Mouse (Mus musculus) lung, embryonic 14.5 days (tissue): Measurements from ENCODE around the gene Btbd3. TPM values are rescaled to one million over a fixed set of nuclear protein-coding genes. Genes with fewer than 3 reads are reported as not detected.

Experiments used
- ATAC-seq: fragments of 200-750 bp; cut with Nextera tagmentation; 2 replicates; pipeline ENCODE4 v1.8.0; 2017; ENCODE audit warnings: mild to moderate bottlenecking, moderate TSS enrichment, moderate library complexity; ENCODE audit not compliant: insufficient read depth
- DNase-seq: peaks from one replicate; pipeline ENCODE4 v3.0.0-alpha.2; 2015
- H3K27ac ChIP-seq: fragments of 300-500 bp; sonication (generic); 2 replicates; pipeline ENCODE4 v1.5.1; 2014; ENCODE audit warnings: low read depth, mild to moderate bottlenecking, moderate library complexity
- H3K27me3 ChIP-seq: fragments of 300-500 bp; sonication (generic); 2 replicates; pipeline ENCODE4 v1.6.1; 2014; ENCODE audit warnings: low read length, control low read depth; ENCODE audit not compliant: insufficient read depth
- H3K36me3 ChIP-seq: fragments of 300-500 bp; sonication (generic); 2 replicates; pipeline ENCODE4 v1.6.1; 2014; ENCODE audit warnings: control low read depth; ENCODE audit not compliant: insufficient read depth
- H3K4me1 ChIP-seq: fragments of 300-500 bp; sonication (generic); 2 replicates; pipeline ENCODE4 v1.6.1; 2014; ENCODE audit warnings: antibody characterized with exemption, control low read depth; ENCODE audit not compliant: insufficient read depth
- H3K4me2 ChIP-seq: fragments of 300-500 bp; sonication (generic); 2 replicates; pipeline ENCODE4 v1.6.1; 2014; ENCODE audit warnings: mild to moderate bottlenecking
- H3K4me3 ChIP-seq: fragments of 300-500 bp; sonication (generic); 2 replicates; pipeline ENCODE4 v1.5.1; 2014; ENCODE audit warnings: low read depth, low read length
- H3K9ac ChIP-seq: fragments of 300-500 bp; sonication (generic); 2 replicates; pipeline ENCODE4 v1.6.1; 2014
- H3K9me3 ChIP-seq: fragments of 300-500 bp; sonication (generic); 2 replicates; pipeline ENCODE4 v1.6.1; 2016; ENCODE audit warnings: low read depth, low read length, control low read depth
- CTCF ChIP-seq: IDR thresholded peaks from 2 replicates; pipeline ENCODE4 v1.5.1; 2016; ENCODE audit warnings: antibody characterized with exemption, low read depth
- WGBS: fragments of 180-500 bp; shearing (Covaris S2); extraction: QIAGEN DNeasy Blood & Tissue Kit; methylation state at CpG from one replicate; pipeline ENCODE4 v1.1.7; 2014; 5-methylcytosine and 5-hydroxymethylcytosine counted together
- polyA plus RNA-seq: library from polyadenylated mRNA; unstranded; fragments of >200 nt; fragmentation: Nextera tagmentation; extraction: Ambion mirVana; gene quantifications from 2 replicates; pipeline ENCODE4 v1.2.1, GENCODE M21; 2014

Gene Btbd3
- polyA plus RNA-seq, 1 experiment from 2014 or later: 47.6 TPM

GRCm38 (mm10) chr2:138446466-138446865, 190.1 kb downstream of the Btbd3 start:
- WGBS: 60% methylated on average over 3 of the region's 3 CpGs
- ATAC-seq (no peak), DNase-seq (no peak)
- Histone ChIP-seq H3K36me3 (no peaks in the 10 kb centered on the region), H3K9ac (no peak overlapping the region), H3K9me3 (no peaks in the 10 kb centered on the region), H3K27ac (no peak overlapping the region), H3K27me3 (no peaks in the 10 kb centered on the region), H3K4me2 (no peak overlapping the region), H3K4me1 (no peaks in the 10 kb centered on the region), H3K4me3 (no peak overlapping the region)
- TF ChIP-seq CTCF: no peak

- Histone ChIP-seq H3K27me3 (no peaks in the 10 kb centered on the region), H3K27ac (no peak overlapping the region), H3K4me2 (no peak overlapping the region), H3K9ac (no peak overlapping the region), H3K4me3 (no peak overlapping the region), H3K4me1 (no peaks in the 10 kb centered on the region), H3K9me3 (no peaks in the 10 kb centered on the region), H3K36me3 (no peaks in the 10 kb centered on the region)
- ATAC-seq: no peak
- 68% methylated on average over 7 of the region's 7 CpGs for WGBS
- no peak for TF ChIP-seq CTCF
- no peak for DNase-seq
Observed at GRCm38 (mm10) chr2:138446943-138447342, 190.6 kb downstream of the Btbd3 start.

- H3K36me3 ChIP-seq: no peaks in the 10 kb centered on the region
- H3K27me3 ChIP-seq: no peaks in the 10 kb centered on the region
- no peak overlapping the region for H3K4me3 ChIP-seq
- H3K9me3 ChIP-seq: no peaks in the 10 kb centered on the region
- TF ChIP-seq CTCF: no peak
- WGBS: 88% methylated on average over 3 of the region's 3 CpGs
- no peak for DNase-seq
- no peaks in the 10 kb centered on the region for H3K4me1 ChIP-seq
- H3K27ac ChIP-seq: no peak overlapping the region
- no peak overlapping the region for H3K9ac ChIP-seq
- H3K4me2 ChIP-seq: no peak overlapping the region
- no peak for ATAC-seq
Observed at GRCm38 (mm10) chr2:138447681-138448080, 191.3 kb downstream of the Btbd3 start.

GRCm38 (mm10) chr2:138468046-138468572, 211.7 kb downstream of the Btbd3 start:
- no peak overlapping the region for H3K4me2 ChIP-seq
- WGBS: 76% methylated on average over 22 of the region's 22 CpGs
- no peak for TF ChIP-seq CTCF
- H3K9me3 ChIP-seq: no peaks in the 10 kb centered on the region
- no peaks in the 10 kb centered on the region for H3K4me1 ChIP-seq
- no peak overlapping the region for H3K9ac ChIP-seq
- no peak overlapping the region for H3K4me3 ChIP-seq
- no peaks in the 10 kb centered on the region for H3K27me3 ChIP-seq
- ATAC-seq (no peak), DNase-seq (no peak)
- no peak overlapping the region for H3K27ac ChIP-seq
- no peaks in the 10 kb centered on the region for H3K36me3 ChIP-seq

GRCm38 (mm10) chr2:138473407-138473806, 217.0 kb downstream of the Btbd3 start:
- no peak for DNase-seq
- ATAC-seq: no peak
- 74% methylated on average over 5 of the region's 5 CpGs for WGBS
- no peak overlapping the region for H3K4me2 ChIP-seq
- no peaks in the 10 kb centered on the region for H3K27me3 ChIP-seq
- H3K9ac ChIP-seq: no peak overlapping the region
- H3K27ac ChIP-seq: no peak overlapping the region
- no peaks in the 10 kb centered on the region for H3K36me3 ChIP-seq
- H3K9me3 ChIP-seq: no peaks in the 10 kb centered on the region
- H3K4me3 ChIP-seq: no peak overlapping the region
- TF ChIP-seq CTCF: no peak
- H3K4me1 ChIP-seq: no peaks in the 10 kb centered on the region

- Histone ChIP-seq H3K27ac (no peak overlapping the region), H3K36me3 (no peaks in the 10 kb centered on the region), H3K27me3 (no peaks in the 10 kb centered on the region), H3K4me2 (no peak overlapping the region), H3K9me3 (no peaks in the 10 kb centered on the region), H3K4me1 (no peaks in the 10 kb centered on the region), H3K4me3 (no peak overlapping the region), H3K9ac (no peak overlapping the region)
- ATAC-seq (no peak), DNase-seq (no peak)
- TF ChIP-seq CTCF: no peak
- 82% methylated on average over 3 of the region's 3 CpGs for WGBS
Observed at GRCm38 (mm10) chr2:138476486-138476885, 220.1 kb downstream of the Btbd3 start.

- 87% methylated on average over 5 of the region's 5 CpGs for WGBS
Observed at GRCm38 (mm10) chr2:138477278-138477677, 220.9 kb downstream of the Btbd3 start.

GRCm38 (mm10) chr2:138482541-138482940, 226.2 kb downstream of the Btbd3 start:
- H3K27ac ChIP-seq: no peak overlapping the region
- no peaks in the 10 kb centered on the region for H3K27me3 ChIP-seq
- 55% methylated on average over 3 of the region's 3 CpGs for WGBS
- no peak overlapping the region for H3K4me2 ChIP-seq
- no peak for TF ChIP-seq CTCF
- H3K4me3 ChIP-seq: no peak overlapping the region
- no peaks in the 10 kb centered on the region for H3K36me3 ChIP-seq
- no peak overlapping the region for H3K9ac ChIP-seq
- no peaks in the 10 kb centered on the region for H3K9me3 ChIP-seq
- no peak for DNase-seq
- ATAC-seq: no peak
- no peaks in the 10 kb centered on the region for H3K4me1 ChIP-seq

More at GRCm38 (mm10) chr2:138477278-138477677, 220.9 kb downstream of the Btbd3 start:
- DNase-seq (no peak), ATAC-seq (no peak)
- H3K9ac ChIP-seq: no peak overlapping the region
- TF ChIP-seq CTCF: no peak
- no peak overlapping the region for H3K27ac ChIP-seq
- no peaks in the 10 kb centered on the region for H3K9me3 ChIP-seq
- no peak overlapping the region for H3K4me3 ChIP-seq
- H3K4me2 ChIP-seq: no peak overlapping the region
- H3K36me3 ChIP-seq: no peaks in the 10 kb centered on the region
- H3K4me1 ChIP-seq: no peaks in the 10 kb centered on the region
- H3K27me3 ChIP-seq: no peaks in the 10 kb centered on the region
